ENCODE assay signal across 8 mouse cellular contexts in genomic region chr3:104714679-104715326, GRCm38 (mm10).
DNase-seq lines count a peak whose midpoint lies in the region; ATAC-seq and TF ChIP-seq lines count a peak whose summit lies in the region.

No protein-coding gene starts in this region.

- no peaks in the 10 kb centered on the region for H3K9me3 ChIP-seq in embryonic facial prominence, embryonic 13.5 days
- no peaks in the 10 kb centered on the region for H3K9me3 ChIP-seq in limb, embryonic 12.5 days
- no peaks in the 10 kb centered on the region for H3K9me3 ChIP-seq in midbrain, embryonic 13.5 days
- H3K9me3 ChIP-seq in stomach, postnatal 0 days (ENCODE audit: control insufficient read depth, low read length): no peaks in the 10 kb centered on the region

- H3K36me3 ChIP-seq in embryonic facial prominence, embryonic 13.5 days: no peaks in the 10 kb centered on the region
- H3K36me3 ChIP-seq in limb, embryonic 12.5 days: no peaks in the 10 kb centered on the region
- H3K36me3 ChIP-seq in midbrain, embryonic 13.5 days: no peaks in the 10 kb centered on the region
- H3K36me3 ChIP-seq in stomach, postnatal 0 days (ENCODE audit: control insufficient read depth, insufficient read depth, low read length): no peaks in the 10 kb centered on the region

- TF ChIP-seq EP300 in stomach, postnatal 0 days (optimal IDR thresholded peaks at IDR 0.05): no peak

- 46% methylated on average over 11 of the region's 11 CpGs for WGBS in embryonic facial prominence, embryonic 13.5 days
- 56% methylated on average over 11 of the region's 11 CpGs for WGBS in limb, embryonic 12.5 days
- WGBS in midbrain, embryonic 13.5 days: 46% methylated on average over 11 of the region's 11 CpGs
- 51% methylated on average over 11 of the region's 11 CpGs for WGBS in stomach, postnatal 0 days

- ATAC-seq in embryonic facial prominence, embryonic 13.5 days (ENCODE audit: insufficient number of reproducible peaks, insufficient read depth, low FRiP score, low TSS enrichment, low read depth): no peak
- ATAC-seq in limb, embryonic 12.5 days (ENCODE audit: insufficient number of reproducible peaks, insufficient read depth, low FRiP score, low TSS enrichment, low read depth): no peak
- peak; percentile 31 for ATAC-seq in midbrain, embryonic 13.5 days
- ATAC-seq in stomach, postnatal 0 days (ENCODE audit: low FRiP score, low TSS enrichment): peak; percentile 79

- intact Hi-C loops in gastrocnemius, adult 2 months (cut with DNase I): loop anchor here (2.0 to 5.0 kb wide), 3 partner anchors 64 to 342 kb away; no protein-coding TSS in a partner anchor

- TF ChIP-seq CTCF in gastrocnemius, adult 2 months (IDR thresholded peaks at IDR 0.05): peak; percentile 40; the same call in 1 of the 2 replicates
- TF ChIP-seq CTCF in stomach, postnatal 0 days (IDR thresholded peaks at IDR 0.05; ENCODE audit: low read depth): peak; percentile 82

- no peaks in the 10 kb centered on the region for H3K27me3 ChIP-seq in embryonic facial prominence, embryonic 13.5 days
- H3K27me3 ChIP-seq in limb, embryonic 12.5 days: no peaks in the 10 kb centered on the region; the same call in 1 of the 2 replicates
- 0 out of 2 replicates have a peak, but pooled peaks cover 3% of the 10 kb centered on the region for H3K27me3 ChIP-seq in midbrain, embryonic 13.5 days
- H3K27me3 ChIP-seq in stomach, postnatal 0 days (ENCODE audit: control insufficient read depth, insufficient read depth, low read length): no peaks in the 10 kb centered on the region

- H3K4me1 ChIP-seq in embryonic facial prominence, embryonic 13.5 days: peaks cover 7% of the 10 kb centered on the region; the same call in 1 of the 2 replicates
- H3K4me1 ChIP-seq in limb, embryonic 12.5 days (replicated peaks): no peaks in the 10 kb centered on the region; the same call in 1 of the 2 replicates
- peaks cover 3% of the 10 kb centered on the region; the same call in 1 of the 2 replicates for H3K4me1 ChIP-seq in midbrain, embryonic 13.5 days (replicated peaks)
- H3K4me1 ChIP-seq in stomach, postnatal 0 days (replicated peaks; ENCODE audit: control insufficient read depth, insufficient read depth): no peaks in the 10 kb centered on the region

- peak overlapping the region; percentile 48 for H3K4me3 ChIP-seq in gastrocnemius, adult 2 months
- H3K4me3 ChIP-seq in embryonic facial prominence, embryonic 13.5 days: peak overlapping the region; percentile 12
- H3K4me3 ChIP-seq in limb, embryonic 12.5 days (replicated peaks): peak overlapping the region; percentile 9
- H3K4me3 ChIP-seq in midbrain, embryonic 13.5 days (replicated peaks): peak overlapping the region; percentile 11
- peak overlapping the region; percentile 10; the same call in 1 of the 2 replicates for H3K4me3 ChIP-seq in stomach, postnatal 0 days (ENCODE audit: low read depth, low read length)

- DNase-seq in gastrocnemius, adult 2 months: peak; percentile 31
- DNase-seq in gastrocnemius, adult 8-10 months (ENCODE audit: low spot score in 2 of 2): no peak
- DNase-seq in adrenal gland, postnatal 36 days: peak; percentile 37 to 50
- DNase-seq in heart, postnatal 4 days: peak; percentile 74
- DNase-seq in stomach, postnatal 0 days (ENCODE audit: low spot score): peak; percentile 84

- no peak overlapping the region; the same call in 1 of the 2 replicates for H3K9ac ChIP-seq in embryonic facial prominence, embryonic 13.5 days
- peak overlapping the region; percentile 2; the same call in 1 of the 2 replicates for H3K9ac ChIP-seq in limb, embryonic 12.5 days (replicated peaks)
- H3K9ac ChIP-seq in midbrain, embryonic 13.5 days (replicated peaks): 0 out of 2 replicates have a peak overlapping the region, but pooled peaks have one; percentile 15
- peak overlapping the region; percentile 18; the same call in 1 of the 2 replicates for H3K9ac ChIP-seq in stomach, postnatal 0 days (ENCODE audit: low read length)

- H3K27ac ChIP-seq in gastrocnemius, adult 2 months: no peak overlapping the region
- no peak overlapping the region for H3K27ac ChIP-seq in embryonic facial prominence, embryonic 13.5 days
- no peak overlapping the region for H3K27ac ChIP-seq in limb, embryonic 12.5 days
- H3K27ac ChIP-seq in midbrain, embryonic 13.5 days: no peak overlapping the region
- H3K27ac ChIP-seq in stomach, postnatal 0 days (replicated peaks): no peak overlapping the region

- peak overlapping the region; percentile 50 for H3K4me2 ChIP-seq in embryonic facial prominence, embryonic 13.5 days
- H3K4me2 ChIP-seq in limb, embryonic 12.5 days: peak overlapping the region; percentile 52
- peak overlapping the region; percentile 46 for H3K4me2 ChIP-seq in midbrain, embryonic 13.5 days (replicated peaks)
- H3K4me2 ChIP-seq in stomach, postnatal 0 days (replicated peaks; ENCODE audit: low read depth): peak overlapping the region; percentile 46

Comparison
In these comparisons a context has a peak if more than half of its experiments do, and no peak if none do; other contexts are left out.
1. DNase-seq: peak in gastrocnemius, adult 2 months (single experiment), adrenal gland, postnatal 36 days (2 of 2), heart, postnatal 4 days (single experiment) and stomach, postnatal 0 days (single experiment); none in gastrocnemius, adult 8-10 months (0 of 2).
2. ATAC-seq: peak in midbrain, embryonic 13.5 days (single experiment) and stomach, postnatal 0 days (single experiment); none in embryonic facial prominence, embryonic 13.5 days (single experiment) and limb, embryonic 12.5 days (single experiment).
3. Peak in every context shown above with its lines, with median percentiles within 50 percentile points of each other: H3K4me3 ChIP-seq and H3K4me2 ChIP-seq.